Mouse (Mus musculus) ES-CJ7 (cell line): ENCODE results near the gene Rara.

ENCODE experiments used
- DNase-seq: peaks from one replicate; pipeline ENCODE4 v3.0.0; 2011; ENCODE audit warnings: low read depth, low spot score

Rara gene

DNA sequence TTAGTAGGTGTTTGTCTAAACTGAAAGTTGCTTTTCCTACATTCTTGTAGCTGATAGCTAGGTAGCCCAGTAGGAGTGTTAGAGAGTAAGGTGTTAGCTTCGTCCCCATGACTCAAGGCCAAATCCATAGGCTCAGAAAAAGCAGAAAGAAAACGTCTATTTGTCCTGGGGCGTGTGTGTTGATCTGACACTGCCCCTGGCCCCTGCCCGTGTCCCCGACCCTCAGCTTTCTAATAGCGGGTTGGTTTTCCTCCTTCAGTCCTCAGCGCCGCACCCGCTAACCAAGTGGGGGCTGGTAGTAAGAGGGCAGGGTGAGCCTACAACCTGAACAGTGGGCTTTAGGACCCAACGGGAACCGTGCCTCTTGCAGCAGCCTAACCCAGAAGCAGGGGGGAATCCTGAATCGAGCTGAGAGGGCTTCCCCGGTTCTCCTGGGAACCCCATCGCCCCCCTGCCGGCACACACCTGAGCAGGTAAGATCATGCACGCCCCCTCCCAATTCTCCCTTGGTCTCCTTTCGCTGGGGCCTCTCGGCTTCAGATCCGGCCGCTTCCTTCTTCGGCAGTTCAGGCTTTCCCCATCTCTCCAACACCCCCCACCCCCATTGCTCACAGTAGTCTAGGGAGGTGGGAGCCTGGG lies at the start of gene Rara:
Gene Rara, plus strand, starts transcription at position 381 of the 639 bp plus-strand sequence.
- no peak for DNase-seq

DNA sequence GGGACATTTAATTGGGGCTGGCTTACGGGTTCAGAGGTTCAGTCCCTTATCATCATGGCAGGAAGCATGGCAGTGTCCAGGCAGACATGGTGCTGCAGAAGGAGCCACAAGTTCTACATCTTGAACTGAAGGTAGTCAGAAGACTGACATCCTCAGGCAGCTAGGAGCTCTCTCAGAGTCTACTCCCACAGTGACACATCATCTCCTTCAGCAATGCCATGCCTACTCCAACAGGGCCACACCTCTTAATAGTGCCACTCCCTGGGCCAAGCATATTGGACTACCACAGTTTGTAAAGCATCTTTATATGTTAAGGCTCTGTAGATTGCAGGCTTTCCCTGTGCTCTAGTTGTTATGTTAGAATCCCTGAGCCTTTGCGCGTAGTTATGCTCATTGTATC lies 39.9 kb upstream of the Rara start:
- DNase-seq: no peak

DNA sequence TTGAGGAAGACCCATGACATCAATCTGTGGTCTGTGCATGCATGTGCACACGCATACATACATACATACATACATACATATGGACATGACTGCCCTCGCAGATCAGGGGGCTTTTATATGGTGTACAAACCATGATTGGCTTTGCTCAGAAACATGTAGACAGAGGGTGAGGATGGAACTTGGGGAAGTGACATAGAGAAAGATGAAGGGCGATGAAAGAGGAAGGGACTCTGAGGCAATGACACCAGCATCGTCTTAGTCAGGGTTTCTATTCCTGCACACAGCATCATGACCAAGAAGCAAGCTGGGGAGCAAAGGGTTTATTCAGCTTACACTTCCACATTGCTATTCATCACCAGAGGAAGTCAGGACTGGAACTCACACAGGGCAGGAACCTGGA lies 38.5 kb upstream of the Rara start:
- no peak for DNase-seq

DNA sequence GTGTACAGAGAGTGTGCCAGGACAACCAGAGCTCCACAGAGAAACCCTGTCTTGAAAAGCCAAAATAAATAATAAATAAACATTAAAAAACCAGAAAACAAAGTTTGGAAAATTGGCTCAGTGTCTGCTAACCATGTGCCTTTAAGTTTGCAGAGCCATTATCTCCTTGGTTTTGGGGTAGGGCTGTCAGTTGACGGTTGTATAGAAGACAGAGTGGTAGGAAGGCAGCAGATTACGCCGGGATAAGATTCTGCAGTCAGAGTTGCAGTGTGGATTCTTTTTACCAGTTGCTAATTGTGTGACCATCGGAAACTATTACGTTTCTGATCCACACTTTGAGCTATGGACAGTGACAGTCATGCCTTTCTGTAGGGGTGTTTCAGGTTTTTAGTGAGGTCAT lies 37.6 kb upstream of the Rara start:
- DNase-seq: no peak

DNA sequence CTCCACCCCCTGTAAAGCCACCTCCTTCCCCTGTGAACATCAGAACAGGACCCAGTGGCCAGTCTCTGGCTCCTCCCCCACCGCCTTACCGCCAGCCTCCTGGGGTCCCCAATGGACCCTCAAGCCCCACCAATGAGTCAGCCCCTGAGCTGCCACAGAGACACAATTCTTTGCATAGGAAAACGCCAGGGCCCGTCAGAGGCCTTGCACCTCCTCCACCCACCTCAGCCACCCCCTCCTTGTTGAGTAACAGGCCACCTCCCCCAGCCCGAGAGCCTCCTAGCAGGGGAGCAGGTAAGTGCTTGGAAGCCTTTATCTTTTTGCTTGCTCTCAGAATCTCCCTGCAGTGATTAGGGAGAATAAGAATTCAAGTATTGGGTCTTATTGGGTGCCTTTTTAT lies 35.2 kb upstream of the Rara start:
- peak; percentile 63 for DNase-seq

DNA sequence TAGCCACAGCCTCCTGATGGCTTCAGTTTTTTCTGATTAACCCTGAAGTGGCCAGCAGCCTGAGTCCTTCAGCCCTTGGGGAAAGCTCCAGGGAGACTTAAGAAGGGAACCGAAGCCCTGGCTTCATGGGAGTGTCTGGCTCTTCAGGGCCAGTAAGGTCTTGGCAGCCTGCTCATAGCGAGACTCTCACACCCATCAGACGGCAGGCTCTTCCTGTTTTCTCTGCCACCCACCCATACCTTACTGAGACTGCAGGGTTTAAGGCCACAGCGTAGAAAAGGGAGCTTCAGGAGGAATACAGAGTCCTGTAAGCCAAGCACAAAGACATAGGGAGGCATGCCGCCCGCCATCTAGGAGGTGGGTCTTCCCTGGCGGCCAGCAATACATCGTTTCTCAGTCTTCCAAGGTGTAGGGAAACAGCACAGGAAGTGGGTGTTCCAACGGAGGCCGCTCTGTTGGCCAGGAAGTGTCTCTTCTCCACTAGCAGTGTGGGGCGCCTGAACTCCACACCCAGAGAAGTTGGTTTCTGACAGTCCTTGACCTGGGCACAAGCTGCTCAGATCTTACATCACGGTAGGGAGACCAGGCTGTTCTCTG lies 27.0 kb upstream of the Rara start:
- DNase-seq: no peak

DNA sequence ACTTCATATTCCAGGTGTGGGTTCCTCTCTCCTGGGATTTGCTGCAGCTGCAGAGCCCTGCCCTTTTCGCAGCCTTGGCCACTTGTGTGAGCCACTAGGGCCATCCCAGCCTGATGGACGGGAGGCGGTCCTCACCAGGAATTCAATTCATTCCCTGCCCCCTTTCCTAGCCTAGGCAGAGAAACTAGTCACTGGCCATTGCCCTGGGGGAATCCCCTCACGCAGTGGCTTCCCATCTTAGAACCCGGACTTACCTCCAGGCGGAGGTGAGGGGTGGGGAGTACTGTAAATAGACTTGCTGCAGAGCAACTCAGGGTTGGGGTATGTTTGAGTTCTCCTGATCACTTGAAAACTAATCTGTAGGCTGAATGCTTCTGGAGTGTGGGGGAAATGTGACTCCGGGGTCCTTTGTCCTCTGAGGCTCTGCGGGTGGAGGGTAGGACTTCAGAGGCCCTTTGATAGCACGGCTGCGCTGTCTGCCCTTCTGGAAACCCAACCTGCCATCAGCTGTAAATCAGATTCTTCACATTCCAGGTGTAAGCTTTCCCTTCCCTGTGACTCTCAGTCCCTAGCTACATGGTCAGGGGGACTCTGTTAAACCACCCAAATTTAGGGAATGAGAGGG lies 24.9 kb upstream of the Rara start:
- peak; percentile 38 for DNase-seq

DNA sequence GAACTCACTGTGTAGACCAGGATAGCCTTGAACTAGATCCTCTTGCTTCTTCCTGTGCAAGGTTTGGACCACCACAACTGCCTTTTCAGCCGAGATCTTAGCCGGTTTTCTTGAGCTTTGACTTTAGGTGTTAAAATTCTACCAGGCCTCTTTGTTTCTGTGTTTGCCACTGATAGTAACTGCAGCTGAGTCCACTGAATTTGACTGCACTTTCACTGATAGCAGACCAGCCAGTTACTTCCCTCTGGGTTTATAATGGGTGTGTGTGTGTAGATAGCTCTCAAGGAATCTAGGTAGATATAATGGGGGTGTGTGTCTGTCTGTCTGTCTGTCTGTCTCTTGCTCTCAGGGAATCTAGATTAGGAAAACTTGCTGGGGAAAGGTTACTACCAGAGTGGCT lies 23.0 kb upstream of the Rara start:
- no peak for DNase-seq

DNA sequence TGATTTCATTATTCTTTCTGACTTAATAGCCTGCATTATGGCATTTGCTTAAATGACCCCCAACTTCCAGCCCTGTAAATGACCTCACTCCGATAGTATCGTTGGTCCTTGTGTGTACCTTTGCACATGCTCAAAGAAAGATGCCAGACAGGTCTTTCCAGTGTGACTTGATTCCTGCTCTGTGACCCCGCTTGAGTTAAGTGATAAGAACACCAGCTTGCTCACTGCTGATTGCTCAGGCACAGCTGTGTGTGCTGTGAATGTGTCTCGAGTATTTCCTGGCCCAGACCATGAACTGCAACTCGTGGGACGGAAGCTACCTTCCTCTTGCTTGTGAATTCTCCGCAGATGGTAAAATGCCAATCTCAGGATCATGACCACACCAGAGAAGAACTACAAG lies 22.6 kb upstream of the Rara start:
- DNase-seq: no peak

DNA sequence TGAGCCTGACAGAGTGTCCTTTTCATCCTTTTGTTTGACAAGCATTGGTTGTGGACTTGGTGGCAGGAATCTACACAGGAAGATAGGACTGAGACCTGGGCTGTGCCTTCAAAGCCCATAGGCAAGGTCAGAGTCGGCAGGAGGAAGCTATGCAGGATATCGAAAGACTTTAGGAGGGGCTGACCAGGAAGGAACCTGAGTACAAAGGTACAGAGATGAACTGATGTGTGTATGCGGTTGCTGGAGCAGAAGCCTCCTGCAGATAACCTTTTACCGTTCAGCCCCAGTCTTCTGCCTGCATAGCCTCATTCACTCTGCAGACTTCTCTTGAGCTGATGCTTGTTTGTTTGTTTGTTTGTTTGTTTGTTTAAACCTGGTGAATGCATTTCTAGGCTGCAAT lies 22.0 kb upstream of the Rara start:
- DNase-seq: no peak

DNA sequence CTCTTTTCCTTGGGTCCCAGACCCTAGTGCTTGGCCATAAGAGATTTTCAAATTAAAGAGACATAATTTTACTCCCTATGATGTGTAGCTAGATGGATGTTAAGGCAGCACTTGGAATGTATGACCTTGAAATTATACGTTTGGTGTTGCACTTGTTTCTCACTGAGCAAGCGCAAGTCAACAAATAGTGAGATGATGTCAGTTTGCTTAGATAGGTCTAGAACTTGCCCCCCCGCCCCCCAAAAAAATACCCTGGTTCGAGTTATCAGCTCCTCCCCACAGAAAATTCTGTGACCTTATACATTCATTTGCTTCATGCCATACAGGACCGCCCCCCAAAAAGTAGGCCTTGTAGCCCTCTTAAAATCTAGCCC lies 20.6 kb upstream of the Rara start:
- no peak for DNase-seq

DNA sequence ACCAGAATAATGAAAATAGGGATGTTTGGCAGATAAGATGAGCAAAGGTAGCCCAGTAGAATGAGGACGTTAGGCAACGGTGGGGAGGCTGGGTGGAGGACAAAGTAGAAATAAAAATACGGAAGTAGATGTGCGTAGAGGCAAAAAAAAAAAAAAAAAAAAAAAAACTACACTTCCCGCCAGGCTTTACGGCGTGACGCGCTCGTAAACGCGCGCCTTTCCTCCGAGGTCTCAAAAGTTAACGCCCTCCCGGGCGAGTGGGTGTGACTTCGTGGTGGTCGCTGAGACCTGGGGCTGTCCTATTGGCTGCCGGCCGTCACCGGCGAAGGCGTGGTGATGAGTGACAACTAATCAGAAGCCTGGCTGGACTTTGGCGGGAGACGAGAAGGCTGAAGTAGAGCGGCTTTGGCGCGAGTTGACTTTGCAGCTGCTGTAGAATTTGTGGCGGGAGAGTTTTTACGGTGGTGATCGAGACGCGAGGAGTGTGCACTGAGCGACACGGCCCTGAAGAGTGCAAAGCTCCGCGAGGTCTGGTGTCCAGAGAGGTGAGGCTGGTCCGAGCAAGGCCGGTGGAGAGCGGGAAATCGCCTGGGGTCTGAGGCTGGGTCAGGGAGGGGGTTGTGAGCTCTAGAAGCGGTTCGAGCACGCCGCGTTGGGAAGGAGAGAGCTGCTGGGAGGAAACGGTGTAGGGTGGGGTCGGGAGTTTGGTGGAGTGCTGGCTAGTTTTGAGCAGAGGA lies 20.0 kb upstream of the Rara start, which contains the start of gene Cdc6:
Gene Cdc6, plus strand, starts transcription at position 365 of the 737 bp plus-strand sequence.
- DNase-seq: peak; percentile 99

DNA sequence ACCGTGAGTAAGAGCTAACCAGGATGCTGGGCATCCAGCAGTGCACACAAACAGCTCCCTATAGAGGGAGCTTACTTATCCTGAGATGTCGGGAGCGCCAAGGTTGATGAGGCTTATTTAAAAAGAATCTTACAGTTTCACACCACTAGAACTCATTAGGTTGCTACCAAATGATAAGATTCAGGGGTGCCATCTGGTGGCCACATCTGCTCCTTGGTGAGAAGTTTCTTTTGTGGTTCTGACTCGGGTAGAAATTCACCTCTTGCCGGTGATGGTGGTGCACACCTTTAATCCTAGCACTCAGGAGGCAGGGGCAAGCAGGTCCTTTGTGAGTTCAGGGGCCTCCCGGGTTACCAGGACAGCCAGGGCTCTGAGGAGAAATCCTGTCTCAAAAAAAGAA lies 18.0 kb upstream of the Rara start:
- DNase-seq: peak; percentile 72

DNA sequence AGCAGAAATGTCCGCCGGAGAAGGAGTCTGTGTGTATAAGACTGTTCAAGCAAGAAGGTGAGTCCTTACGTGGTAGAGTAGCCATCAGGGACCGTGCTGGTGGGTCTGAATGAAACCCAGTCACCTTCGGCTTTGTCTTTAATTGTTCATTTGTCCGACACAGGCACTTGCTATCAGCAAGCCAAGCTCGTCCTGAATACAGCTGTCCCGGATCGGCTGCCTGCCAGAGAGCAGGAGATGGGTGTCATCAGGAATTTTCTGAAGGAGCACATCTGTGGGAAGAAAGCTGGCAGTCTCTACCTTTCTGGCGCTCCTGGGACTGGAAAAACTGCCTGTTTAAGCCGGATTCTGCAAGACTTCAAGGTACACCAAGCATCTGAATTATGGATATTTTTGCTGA lies 17.2 kb upstream of the Rara start:
- DNase-seq: no peak

DNA sequence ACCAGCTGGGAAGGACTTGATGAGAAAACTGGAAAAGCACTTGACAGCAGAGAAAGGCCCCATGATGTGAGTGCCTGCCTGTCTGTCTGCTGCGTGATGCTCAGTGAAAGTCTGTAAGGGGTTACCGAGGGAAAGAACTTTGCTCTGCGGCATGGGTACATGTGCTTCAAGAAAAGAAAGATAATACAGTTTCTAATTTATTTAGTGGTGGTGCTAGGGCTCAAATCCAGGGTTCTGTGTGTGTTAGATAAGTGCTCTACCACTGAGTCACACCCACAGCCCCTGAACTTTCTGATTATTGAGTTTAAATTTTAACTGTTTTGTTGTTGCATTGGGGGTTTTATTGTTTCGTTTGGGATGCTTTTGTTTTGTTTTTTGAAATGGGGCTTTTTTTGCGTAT lies 16.1 kb upstream of the Rara start:
- DNase-seq: no peak

DNA sequence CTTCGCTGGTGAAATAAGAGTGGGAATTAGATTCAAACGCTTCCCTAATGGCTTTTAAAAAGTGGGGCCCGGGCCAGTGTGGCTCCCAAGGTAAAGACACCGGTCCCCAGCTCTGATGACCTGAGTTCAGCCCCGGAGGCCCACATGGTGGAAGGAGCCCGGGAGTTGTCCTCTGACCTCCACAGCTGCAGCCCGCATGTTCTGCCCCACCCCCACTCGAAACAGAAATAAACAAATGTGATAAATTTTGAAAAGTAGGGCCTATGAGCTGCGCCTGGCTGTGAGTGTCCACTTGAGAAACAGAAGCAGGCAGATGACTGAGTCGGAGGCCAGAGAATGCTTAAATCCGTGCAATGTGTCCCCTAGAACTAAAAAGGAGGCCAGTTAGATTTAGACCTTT lies 13.4 kb upstream of the Rara start:
- no peak for DNase-seq

DNA sequence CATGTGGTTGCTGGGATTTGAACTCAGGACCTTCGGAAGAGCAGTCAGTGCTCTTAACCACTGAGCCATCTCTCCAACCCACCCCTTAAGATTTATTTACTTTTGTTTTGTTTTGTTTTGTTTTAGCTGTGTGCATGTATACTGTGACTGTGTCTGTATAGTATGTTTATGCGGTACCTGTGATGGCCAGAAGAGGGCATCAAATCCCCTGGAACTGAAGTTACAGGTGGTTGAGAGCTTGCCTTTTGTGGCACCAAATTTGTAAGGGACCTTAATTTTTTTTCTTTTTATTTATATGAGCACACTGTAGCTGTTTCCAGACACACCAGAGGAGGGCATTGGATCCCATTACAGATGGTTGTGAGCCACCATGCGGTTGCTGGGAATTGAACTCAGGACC lies 11.2 kb upstream of the Rara start:
- peak; percentile 48 for DNase-seq

DNA sequence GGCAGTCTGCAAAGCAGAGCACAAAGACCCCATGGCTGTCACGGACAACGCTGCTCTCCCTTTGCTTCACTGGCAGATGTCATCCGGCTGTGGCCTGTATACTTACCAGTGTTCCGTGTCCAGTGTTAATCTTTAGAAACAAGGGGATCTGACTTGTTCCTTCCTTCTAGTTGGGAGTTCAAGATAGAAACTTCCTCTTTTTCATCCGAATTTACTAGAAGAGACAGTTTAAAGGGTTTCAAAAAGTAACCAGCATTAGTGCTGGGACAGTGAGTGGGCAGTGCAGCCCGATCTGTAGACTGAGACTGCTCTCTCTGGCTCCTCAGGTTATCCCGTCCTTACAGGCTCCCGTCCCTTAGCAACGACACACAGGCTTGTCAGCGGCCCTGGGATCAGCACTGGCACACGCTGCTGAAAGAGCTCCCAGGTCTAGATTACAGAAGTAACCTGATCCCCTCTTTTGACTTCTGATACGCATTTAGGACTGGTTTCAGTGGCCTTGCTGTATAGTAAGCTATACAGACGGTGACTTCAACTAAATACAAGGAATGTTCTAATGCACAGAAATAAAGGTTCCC lies 10.1 kb upstream of the Rara start:
- no peak for DNase-seq

DNA sequence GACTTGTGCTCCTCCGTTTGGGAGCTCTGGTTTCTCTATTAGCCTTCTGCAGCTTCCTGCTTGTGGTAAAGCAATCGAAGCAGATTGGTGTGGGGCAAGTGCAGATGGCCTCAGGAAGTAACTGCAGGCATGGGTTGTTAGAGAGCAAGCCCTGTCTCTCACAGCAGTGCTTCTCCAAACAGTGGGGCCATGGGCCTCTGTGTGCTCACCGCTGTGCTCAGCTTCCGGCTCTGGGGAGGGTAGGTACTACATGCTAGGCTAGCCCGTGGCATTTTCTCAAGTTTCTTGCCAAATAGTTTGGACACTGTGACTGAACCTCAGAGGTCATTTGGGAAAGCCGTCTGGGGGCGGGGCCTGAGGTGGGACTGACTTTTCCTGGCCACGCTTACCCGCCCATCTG lies 9.4 kb upstream of the Rara start:
- no peak for DNase-seq

DNA sequence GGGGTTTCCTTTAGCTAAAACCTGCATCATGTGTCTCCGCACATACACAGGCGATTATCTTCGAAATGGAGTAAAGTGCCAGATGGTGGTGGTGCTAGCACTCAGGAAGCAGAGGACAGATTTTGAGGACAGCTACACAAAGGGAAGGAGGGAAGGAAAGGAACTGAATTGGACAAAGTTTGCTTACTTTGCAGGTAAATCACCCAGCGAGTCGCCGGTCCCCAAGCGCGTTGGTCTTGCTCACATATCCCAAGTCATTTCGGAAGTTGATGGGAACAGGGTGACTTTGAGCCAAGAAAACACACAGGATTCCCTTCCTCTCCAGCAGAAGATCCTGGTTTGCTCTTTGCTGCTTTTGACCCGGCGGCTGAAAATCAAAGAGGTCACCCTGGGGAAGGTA lies 8.6 kb upstream of the Rara start:
- no peak for DNase-seq

DNA sequence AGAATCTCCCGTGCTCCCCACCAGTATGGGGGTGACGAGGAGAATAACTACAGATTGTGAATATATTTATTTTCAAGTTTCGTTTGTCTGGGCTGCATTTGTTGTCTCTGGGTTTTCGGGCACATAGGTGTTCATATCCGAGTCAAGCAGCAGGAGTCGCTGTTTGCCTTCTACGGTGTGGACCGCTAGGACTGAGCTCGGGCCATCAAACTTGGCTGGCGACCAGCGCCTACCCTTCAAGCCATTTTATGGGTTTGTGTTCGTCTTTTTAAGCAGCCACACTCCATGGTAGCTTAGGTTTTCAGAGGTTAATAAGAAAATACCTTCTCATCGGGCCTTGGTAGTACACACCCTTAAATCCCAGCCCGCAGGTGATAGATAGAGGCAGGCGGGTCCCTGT lies 5.8 kb upstream of the Rara start:
- peak; percentile 71 for DNase-seq

DNA sequence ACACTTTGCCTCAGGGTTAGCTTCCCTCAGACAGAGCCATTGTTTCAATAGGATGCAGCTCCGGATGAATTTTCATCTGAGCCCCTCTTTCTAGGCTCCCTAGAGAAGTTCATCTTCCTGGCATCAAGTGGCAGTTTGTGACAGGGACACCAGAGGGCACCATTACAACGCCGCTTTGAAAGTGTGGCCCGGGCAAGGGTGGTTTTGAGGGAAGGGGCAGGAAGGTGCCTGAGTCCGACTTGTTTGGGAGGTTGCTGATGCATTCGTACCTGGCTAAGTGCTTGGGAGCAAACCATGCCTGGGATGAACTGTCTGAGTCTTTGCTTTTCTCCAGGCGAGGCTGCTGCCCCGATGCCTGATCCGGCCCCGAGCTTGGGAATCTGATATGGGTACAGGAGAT lies 5.3 kb upstream of the Rara start:
- peak; percentile 79 for DNase-seq
